Mouse (Mus musculus) MEL-GATA-1-ER (cell line): ENCODE measurements around the gene Kcp.

ENCODE experiments used
- DNase-seq: peaks from one replicate; pipeline ENCODE4 v3.0.0-alpha.2; 2012; ENCODE audit warnings: low read depth; ENCODE audit errors: extremely low read depth

Gene Kcp

DNA sequence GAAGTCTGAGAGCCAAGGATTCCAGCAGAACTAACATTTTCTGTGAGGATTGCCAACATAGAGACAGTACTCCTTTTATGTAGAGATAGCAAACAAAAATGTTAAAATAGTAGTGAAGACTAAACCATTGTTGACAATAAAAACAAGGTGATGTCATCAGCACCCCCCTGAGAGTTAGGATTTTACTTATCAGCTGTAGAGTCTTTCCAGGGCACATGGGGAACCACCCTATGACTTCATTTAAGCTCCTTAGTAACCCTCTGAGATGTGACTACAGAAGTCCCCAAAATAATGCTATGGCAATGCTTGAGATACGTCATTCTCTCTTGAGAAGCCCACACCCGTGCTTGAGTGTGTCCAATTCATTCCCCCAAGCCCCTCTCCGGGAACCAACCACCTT lies 44.4 kb downstream of the Kcp start:
- DNase-seq: no peak

DNA sequence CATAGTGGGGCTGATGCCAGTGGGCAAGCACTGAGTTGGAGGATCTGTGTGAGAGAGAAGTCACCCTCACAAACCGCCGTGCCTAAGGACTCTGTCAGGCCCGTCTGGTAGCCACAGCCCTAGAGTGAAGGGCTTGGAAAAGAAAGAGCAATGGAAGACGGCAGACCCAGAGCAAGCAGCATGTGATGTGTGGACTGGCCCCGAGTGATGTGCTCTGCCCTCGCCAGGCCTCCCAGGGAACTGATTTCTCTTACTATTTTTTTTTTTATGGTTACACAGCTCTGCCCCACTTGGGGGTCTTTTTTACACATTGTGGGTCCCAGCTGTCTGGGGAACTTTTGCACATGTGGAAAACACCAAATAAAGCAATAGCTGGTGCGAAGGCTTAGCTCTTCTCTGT lies 46.2 kb downstream of the Kcp start:
- DNase-seq: no peak

DNA sequence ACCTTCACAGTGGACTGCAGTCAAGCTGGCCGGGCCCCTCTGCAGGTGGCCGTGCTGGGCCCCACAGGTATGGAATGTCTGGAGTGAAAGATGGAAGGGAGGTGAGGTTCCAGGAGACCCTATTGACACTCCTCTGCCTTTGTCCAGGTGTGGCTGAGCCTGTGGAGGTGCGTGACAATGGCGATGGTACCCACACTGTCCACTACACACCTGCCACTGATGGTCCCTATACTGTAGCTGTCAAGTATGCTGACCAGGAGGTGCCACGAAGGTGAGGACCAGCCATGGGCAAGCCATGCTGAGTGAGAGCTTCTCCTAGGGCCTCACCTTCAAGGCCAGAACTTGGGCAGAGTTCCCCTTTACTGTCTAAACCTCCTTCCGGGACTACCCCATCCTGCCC lies 57.1 kb downstream of the Kcp start:
- no peak for DNase-seq

DNA sequence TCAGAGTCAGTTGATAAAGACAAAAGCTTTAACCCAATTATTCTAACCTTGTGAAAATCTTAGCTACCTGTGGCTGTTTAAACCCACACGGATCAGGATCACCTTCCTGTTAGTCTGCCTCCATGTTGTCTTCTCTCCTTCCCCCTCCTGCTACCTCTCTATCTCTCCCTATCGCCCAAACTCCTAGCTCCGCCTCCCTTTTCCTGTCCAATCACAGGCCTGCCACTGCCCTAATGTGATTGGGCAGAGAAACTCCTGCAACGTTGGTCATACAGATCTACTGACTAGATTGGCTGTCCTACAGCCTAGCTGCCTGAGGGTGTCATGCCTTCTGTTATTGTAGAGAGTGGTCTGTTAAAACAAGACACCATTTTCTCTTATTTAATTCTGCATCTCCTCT lies 57.9 kb downstream of the Kcp start:
- peak; percentile 81 for DNase-seq

DNA sequence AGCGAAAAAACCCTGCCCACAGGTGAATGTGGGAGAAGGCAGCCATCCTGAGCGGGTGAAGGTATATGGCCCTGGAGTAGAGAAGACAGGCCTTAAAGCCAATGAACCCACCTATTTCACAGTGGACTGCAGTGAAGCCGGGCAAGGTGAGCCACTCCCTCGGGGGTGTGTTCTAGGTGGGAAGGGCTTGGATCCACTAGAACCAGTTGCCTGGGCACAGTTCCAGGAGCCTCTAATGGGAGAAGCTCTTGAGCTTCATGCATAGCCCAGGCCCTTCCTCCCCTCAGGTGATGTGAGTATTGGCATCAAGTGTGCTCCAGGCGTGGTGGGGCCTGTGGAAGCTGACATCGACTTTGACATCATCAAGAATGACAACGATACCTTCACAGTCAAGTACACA lies 62.4 kb downstream of the Kcp start:
- no peak for DNase-seq

DNA sequence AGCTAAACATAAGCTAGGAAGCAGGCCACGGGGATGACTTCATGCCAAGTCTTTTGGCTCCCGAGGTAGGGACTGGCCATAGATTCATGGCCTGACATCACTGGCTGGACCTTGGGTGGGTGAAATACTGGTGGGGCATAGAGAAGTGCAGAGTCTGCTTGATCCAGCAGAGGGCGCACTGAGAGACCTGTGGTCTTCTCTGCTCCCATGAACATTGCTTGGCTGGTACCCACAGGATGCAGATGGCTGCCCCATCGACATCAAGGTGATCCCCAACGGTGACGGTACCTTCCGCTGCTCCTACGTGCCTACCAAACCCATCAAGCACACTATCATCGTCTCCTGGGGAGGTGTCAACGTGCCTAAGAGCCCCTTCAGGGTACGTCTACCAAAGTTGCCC lies 63.0 kb downstream of the Kcp start:
- no peak for DNase-seq

DNA sequence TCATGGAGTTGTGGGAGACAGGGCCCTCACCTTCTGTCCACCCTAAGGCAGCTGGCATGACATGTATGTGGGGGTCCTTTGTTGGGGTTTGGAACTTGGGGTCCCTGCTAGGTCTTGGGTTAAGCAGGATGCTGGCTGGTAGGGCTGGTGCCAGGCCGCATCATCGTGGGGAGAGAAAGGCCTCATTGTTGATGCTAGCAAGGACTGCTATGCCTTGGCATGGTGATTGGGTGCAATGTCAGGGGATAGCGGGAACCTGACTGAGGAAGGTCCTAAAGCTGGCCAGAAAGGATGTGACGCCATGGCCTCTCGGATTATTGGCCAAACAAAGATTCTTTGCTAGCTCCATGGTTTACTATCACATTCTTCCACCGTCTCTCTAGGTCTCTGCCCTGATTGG lies 68.0 kb downstream of the Kcp start:
- DNase-seq: no peak

DNA sequence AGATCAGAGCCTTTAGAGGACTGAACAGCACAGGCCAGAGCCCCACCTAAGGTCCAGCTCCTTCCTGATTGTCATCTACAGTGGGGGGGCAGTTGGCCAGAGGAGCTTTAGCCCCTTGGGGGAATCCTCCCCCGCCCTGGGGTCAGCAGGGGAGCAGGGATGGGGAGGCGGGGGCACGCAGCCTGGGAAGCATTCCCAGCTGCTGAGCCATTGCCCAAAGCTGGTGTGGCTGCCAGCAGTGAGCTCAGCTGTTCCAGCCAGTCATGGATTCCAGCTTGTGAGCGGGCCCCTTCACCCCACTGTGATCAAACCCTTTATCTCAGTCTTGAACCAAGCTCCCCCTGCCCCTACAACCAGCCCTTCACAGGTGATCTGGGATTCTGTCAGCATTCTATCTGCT lies 68.5 kb downstream of the Kcp start:
- no peak for DNase-seq

DNA sequence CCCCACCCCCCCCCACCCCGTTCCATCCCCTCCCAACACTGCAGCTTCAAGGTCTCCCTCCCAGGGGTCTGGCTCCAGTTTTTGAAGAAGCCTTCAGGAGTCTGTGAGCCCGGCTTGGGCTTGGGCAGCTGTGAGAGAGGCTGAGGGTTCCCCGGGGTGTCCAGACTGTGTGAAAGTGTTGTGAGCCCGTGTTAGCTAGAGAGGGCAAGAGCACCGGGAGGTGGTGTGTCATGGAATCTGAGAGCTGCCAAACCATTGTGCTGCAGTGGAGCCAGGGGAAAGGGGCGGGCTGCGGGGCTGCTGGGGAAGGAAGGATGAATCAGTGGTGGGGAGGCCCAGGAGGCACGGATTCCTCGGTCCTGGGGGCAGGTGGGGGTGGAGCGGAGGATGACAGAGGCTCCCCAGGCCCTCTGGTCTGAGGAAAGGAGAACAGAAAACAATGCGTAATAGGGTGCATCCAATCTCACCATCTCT lies 71.3 kb downstream of the Kcp start:
- DNase-seq: no peak

DNA sequence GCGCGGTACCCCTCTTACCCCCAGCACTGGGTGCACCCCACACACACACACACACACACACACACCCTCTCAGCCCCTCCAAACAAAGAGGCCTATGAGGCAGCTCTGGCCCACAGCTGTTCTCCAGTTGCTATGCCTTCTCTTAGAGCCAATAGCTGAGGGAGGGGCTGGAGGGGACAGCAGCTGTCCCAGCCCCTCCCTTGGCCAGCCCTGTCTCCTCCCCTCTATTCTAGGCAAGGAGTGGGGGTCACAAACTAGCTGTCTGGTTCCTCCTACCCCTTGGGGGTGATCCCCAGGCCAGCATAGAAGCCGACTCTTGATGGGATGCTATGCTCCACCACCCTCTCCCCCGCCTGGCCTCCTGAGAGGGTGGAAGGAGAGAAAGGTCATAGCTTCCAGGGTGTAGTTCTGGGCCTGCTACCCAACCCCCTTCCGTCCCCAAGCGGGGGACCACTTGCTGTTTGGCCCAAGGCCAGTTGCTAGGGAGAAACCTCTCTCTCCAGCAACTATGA lies 71.8 kb downstream of the Kcp start:
- no peak for DNase-seq

DNA sequence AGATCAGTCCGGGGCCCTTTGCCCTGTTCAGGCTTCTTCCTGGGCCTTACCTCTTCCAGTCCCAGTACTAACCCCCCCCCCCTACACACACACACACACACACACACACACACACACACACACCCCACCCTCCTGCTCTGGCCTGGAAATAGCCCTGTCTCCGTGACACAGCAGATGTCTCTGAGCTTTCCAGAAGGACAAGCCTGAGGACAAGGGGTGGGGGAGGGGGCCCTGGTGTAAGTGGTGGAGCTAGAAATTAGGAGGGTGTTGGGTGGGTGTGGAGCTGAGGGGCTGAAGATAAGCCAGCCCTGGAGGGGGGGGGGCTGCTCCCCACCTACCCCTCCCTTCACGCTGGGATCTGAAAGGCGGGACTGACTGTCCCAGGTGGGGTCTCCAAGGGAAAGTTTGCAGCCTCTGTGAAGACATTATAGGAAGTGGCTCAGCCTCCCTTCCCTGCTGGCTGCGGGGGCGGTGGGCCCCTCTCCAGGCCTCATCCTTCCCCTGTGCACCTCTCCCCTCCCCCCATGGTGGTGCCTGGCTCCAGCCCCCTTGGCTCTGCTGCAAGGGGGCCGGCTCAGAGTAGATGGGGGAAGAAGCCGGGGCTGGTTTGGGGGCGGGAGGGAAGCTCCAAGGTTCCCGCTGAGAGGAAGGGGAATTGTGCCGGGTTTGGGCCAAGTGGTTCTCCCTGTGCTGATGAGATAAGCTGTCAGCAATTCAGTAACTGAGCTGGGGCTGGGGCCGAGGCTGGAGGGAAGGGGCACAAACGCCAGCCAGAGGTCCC lies 72.7 kb downstream of the Kcp start:
- peak; percentile 39 for DNase-seq

DNA sequence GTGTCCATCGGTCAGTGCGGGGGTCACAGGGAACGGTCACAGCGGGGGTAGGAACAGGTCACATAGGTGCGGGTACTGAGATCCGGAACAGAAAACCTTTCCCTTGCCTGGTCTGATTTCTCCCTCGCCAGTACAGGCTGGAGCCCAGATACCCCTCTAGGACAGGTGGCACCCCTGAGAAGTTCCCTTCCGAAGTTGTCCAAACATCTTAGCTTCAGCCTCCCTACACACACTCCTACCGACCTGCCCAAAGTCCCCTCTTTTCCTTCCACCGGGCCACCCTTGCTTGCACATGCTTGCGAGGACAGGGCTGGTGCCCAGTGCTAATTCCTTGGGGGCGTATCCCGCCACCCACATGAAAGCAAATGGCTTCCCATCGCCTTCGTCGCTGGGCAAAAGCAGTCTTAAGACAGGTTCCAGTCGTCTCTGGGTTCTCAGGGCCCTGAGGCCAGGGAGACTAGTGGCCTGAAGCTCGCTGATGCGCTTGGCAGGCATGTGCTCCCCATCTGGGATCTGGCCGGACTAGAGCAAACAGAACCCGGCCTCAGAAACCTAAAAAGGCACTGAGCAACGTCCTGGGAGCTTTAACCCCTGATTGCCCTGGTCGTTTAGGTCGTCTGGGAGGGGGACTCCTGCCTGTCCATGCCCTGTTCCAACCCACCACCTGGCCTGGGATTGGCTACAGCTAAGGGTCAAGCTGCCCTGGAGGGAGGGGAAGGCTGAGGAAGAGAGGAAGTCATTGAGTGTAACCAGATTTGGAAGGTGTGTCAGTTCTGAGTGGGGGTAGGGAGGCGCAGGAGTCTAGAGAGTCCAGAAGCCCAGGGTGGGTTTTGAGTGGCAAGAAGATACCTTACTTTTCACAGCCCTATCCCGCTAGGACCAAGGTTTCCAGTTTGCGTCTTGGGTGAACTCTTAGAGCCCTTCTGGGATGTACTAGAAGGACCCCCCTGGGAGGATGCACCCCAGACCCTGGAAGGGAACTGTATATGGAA lies 73.7 kb downstream of the Kcp start:
- DNase-seq: no peak

DNA sequence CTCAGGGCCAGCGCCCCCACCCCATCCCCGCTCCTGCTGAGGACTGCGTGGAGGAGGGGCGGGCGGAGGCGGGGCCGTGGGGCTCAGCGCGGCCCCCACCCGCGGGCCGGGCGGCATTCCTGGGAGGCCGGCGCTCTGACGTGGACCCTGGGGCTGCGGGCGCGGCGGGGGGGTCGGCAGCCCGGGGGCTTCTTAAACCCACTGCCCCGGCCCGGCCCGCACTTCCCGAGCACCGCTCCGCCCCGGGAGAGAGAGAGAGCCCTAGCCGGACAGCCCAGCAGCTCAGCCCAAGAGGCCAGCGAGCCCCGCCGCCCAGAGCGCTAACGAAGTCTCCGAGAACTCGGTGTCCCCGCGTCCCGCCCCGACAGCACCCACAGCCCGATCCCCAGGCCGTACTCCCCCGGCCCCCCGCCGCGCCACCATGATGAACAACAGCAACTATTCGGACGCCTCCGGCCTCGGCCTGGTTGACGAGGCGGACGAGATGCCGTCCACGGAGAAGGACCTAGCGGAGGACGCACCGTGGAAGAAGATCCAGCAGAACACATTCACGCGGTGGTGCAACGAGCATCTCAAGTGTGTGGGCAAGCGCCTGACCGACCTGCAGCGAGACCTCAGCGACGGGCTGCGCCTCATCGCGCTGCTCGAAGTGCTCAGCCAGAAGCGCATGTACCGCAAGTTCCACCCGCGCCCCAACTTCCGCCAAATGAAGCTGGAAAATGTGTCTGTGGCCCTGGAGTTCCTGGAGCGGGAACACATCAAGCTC lies 74.5 kb downstream of the Kcp start, which contains the start of gene Flnc:
Gene Flnc (plus strand): TSS at position 219 of the 766 bp plus-strand sequence.
- DNase-seq: no peak

DNA sequence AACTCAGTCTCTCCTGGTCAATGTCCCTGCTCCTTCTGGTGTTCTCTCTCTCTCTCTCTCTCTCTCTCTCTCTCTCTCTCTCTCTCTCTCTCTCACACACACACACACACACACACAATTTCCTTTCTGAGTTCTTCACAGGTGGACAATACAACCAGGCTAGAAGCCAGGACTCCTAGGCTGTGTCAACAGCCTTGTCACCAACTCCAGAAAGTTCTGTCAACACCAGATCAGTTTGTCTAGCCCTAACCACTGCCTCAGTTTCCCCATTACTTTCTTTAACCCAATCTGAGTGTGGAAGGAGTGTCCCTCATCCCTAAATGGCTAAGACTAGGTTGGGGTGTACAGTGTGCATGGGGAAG lies 75.1 kb downstream of the Kcp start:
- DNase-seq: no peak

DNA sequence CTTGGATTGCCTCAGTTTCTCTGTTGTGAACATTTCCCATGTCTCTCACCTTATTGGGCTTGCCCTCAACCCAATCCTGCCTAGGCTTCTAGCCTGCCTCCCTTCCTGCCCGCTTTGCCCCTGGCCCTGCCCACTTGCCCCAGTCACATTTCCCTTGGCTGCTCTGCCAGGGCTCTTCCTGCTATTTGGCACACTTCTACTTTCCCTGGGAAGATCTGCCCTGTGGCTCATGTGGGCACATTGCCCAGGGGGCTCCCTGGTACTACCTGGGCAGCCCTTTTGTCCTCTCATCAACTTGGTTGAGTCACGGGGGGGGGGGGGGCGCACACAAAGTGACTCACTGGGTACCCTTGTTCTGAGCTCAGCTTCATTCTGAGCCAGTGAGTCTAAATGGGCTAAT lies 75.6 kb downstream of the Kcp start:
- DNase-seq: no peak

DNA sequence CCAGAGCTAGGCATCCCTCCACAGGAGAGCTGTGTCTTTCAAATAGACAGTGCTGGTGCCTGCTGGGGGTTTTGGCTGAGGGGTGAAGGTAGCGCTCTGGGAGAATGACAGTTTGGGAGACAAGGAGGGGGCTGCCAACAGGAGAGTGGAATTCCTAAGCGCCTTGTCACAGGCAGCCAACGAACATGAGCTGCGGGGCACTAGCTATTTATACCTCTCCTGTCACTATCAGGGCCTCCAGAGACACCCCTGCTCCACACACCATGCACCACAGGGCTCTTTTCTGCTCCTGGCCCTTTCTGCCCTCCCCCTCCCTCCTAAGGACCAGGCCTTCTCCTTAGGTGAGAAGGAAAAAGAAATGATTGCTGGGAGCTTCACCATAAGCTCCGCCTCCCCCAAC lies 76.3 kb downstream of the Kcp start:
- no peak for DNase-seq

DNA sequence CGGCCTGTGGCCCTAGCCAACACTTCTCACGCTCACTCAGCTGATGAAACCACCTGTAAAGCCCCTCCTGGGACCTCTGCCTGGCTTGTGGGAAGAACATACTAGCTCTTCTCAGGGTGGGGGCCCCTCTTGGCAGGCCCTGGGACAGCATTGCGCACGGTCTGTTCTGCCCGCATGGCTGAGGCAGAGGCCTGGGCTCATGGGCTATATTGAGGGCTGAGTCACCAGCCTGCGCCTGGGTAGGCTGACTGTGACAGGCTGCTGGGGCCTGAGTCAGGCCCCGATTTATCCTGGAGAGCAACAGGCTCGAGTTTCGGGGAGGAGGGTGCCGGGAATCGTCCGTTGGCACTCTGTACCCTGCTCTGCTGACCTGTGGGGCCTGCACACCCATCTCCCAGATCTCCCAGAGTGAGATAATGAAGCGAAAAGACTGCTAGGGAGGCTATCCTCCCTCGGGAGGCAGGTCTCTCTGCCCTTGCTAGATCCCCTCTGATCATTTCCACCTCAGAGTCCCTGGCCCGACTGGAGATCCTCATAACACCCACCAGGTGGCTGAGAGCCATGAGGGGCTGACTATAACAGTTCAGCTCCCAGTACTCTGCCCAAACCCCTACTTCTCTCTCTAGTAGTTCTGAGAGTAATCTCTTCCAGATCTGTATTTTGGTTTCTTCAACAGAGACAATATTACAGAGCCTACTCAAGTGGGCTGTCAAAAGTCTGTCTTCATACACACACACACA lies 76.9 kb downstream of the Kcp start:
- DNase-seq: no peak

DNA sequence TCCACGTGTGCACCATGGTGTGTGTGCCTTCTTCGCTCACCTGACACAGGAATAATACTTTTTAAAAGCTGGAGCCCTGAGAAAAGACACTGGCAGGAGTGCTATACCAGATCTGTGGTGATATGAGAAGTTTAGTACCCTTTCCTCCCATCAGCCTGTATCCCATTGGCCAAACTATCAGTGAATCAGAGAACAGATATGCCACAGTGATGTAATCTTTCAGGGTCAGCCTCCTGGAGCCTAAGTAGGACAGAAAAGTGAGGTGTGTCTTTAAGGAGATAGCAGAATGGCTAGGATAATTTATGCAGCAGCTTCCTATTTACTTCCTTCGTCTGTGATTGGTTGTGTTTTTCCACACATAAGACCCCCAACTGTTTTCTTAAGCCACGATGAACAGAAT lies 79.6 kb downstream of the Kcp start:
- DNase-seq: no peak

DNA sequence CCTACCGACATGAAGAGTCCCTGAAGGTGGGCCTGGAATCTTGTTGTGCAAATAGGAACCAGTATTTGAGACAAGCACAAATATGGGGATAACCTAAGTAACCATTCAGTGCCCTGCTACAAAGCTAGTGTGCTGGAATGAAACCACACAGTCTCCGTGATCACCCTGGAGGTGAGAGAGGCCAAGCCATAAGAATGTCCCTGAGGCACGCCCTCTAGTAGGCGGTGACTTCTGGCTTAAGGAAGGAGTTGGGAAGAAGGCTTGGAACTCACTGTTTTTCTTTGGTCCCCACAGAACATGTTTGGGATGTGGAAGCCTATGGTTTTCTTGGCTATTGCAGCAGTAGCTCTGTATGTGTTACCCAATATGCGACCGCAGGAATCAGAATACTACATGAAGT lies 81.4 kb downstream of the Kcp start:
- DNase-seq: no peak

DNA sequence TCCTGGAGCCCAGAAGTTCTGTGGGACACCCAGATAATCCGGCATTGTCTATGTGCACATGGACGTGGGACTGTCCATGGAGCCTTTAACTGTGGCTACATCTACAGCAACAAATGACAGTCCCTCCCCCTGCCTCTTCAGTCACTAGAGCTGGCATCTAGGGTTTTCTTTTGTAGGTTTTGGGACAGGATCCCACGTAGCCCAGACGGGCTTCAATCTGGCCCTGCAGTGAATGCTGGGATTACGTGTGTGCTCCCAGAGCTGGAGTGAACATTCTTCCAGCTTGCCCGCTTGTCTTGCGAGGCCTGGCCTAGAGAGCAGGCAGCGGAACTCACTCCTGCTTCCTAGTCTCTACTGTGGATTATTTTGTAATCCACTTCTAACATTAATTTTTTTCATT lies 82.6 kb downstream of the Kcp start:
- DNase-seq: no peak
